Mouse (Mus musculus) CH12.LX (cell line): ENCODE data around the gene Vasp. TPM values are rescaled to one million over a fixed set of nuclear protein-coding genes. Genes with fewer than 3 reads are reported as not detected.
A peak's percentile ranks its signal among the peaks of the same experiment; 100 is the strongest.

ENCODE experiments used
- DNase-seq: peaks from one replicate; pipeline ENCODE4 v3.0.0-alpha.2; 2013; ENCODE audit errors: extremely low read depth
- H3K27ac ChIP-seq: 2 replicates; pipeline ENCODE4 v1.5.1; 2012; ENCODE audit warnings: low read depth, mild to moderate bottlenecking, control low read depth, moderate library complexity; ENCODE audit not compliant: insufficient read depth
- H3K27me3 ChIP-seq: replicated peaks from 2 replicates; pipeline ENCODE3; 2012; ENCODE audit warnings: inconsistent platforms
- H3K36me3 ChIP-seq, 2 experiments: replicated peaks in 1 of 2; 2 replicates each; pipeline versions ENCODE3 to v1.6.1; 2012; ENCODE audit warnings: inconsistent platforms in 1 of 2, low read length in 1 of 2, mild to moderate bottlenecking in 1 of 2, mixed read lengths in 1 of 2, moderate library complexity in 1 of 2; ENCODE audit not compliant: control insufficient read depth in 1 of 2, insufficient read depth in 1 of 2
- H3K4me1 ChIP-seq, 2 experiments: 2 replicates each; pipeline ENCODE4 v1.6.1; 2012; ENCODE audit warnings: inconsistent platforms in 1 of 2, moderate library complexity in 1 of 2; ENCODE audit not compliant: insufficient read depth in 2 of 2, control insufficient read depth in 1 of 2
- H3K4me2 ChIP-seq: 2 replicates; pipeline ENCODE4 v1.6.1; 2012; ENCODE audit warnings: low read depth, mild to moderate bottlenecking, control low read depth; ENCODE audit not compliant: poor library complexity, insufficient read depth, severe bottlenecking
- H3K4me3 ChIP-seq, 3 experiments: fragments of 150-350 bp in 1 of 3; sonication (generic) in 1 of 3; replicated peaks in 1 of 3; 2 replicates each; pipeline versions ENCODE3 to v1.5.1; 2011 to 2012; ENCODE audit warnings: low read depth in 2 of 3, low read length in 2 of 3, mild to moderate bottlenecking in 2 of 3, moderate library complexity in 2 of 3, control low read depth in 1 of 3, improper control_type of control experiment in 1 of 3, inconsistent platforms in 1 of 3, mixed read lengths in 1 of 3; ENCODE audit not compliant: poor library complexity in 1 of 3
- H3K79me2 ChIP-seq: replicated peaks from 2 replicates; pipeline ENCODE4 v1.6.1; 2012; ENCODE audit warnings: mild to moderate bottlenecking, moderate library complexity; ENCODE audit not compliant: control insufficient read depth, poor library complexity, insufficient read depth, severe bottlenecking; ENCODE audit errors: extremely low read depth
- H3K9ac ChIP-seq: 2 replicates; pipeline ENCODE4 v1.6.1; 2012; ENCODE audit warnings: low read depth, mild to moderate bottlenecking, control low read depth, moderate library complexity; ENCODE audit not compliant: insufficient read depth
- H3K9me3 ChIP-seq: replicated peaks from 2 replicates; pipeline ENCODE3; 2012; ENCODE audit warnings: low read length, inconsistent platforms, mixed read lengths
- BHLHE40 ChIP-seq: IDR thresholded peaks from 2 replicates; pipeline ENCODE4 v1.6.1; 2011; ENCODE audit warnings: mild to moderate bottlenecking, low read depth, low read length, improper control_type of control experiment
- CHD1 ChIP-seq: IDR thresholded peaks from 2 replicates; pipeline ENCODE4 v1.6.1; 2012; ENCODE audit warnings: low read depth, low read length, improper control_type of control experiment, inconsistent platforms
- CHD2 ChIP-seq: IDR thresholded peaks from 2 replicates; pipeline ENCODE4 v1.6.1; 2011; ENCODE audit warnings: low read length, improper control_type of control experiment
- CTCF ChIP-seq, 2 experiments: IDR thresholded peaks in 1 of 2; conservative IDR thresholded peaks in 1 of 2; 2 replicates each; pipeline ENCODE4 v1.5.1; 2011 to 2012; ENCODE audit warnings: low read depth in 2 of 2, low read length in 2 of 2, improper control_type of control experiment in 1 of 2, inconsistent platforms in 1 of 2, mild to moderate bottlenecking in 1 of 2, moderate library complexity in 1 of 2
- E2F4 ChIP-seq: IDR thresholded peaks from 2 replicates; pipeline ENCODE4 v1.6.1; 2011; ENCODE audit warnings: low read depth, low read length, improper control_type of control experiment; ENCODE audit not compliant: insufficient replicate concordance
- ELF1 ChIP-seq: IDR thresholded peaks from 2 replicates; pipeline ENCODE4 v1.6.1; 2014; ENCODE audit warnings: low read depth, mild to moderate bottlenecking, inconsistent platforms, low read length, improper control_type of control experiment
- EP300 ChIP-seq: IDR thresholded peaks from 2 replicates; pipeline ENCODE4 v1.6.1; 2011; ENCODE audit warnings: low read length, improper control_type of control experiment
- ETS1 ChIP-seq: conservative IDR thresholded peaks from 2 replicates; pipeline ENCODE4 v1.6.1; 2012; ENCODE audit warnings: low read depth, mild to moderate bottlenecking, inconsistent platforms, low read length, improper control_type of control experiment, moderate library complexity
- GABPA ChIP-seq: IDR thresholded peaks from 2 replicates; pipeline ENCODE4 v1.6.1; 2012; ENCODE audit warnings: low read depth, low read length, improper control_type of control experiment, inconsistent platforms; ENCODE audit not compliant: insufficient replicate concordance
- HCFC1 ChIP-seq: IDR thresholded peaks from 2 replicates; pipeline ENCODE4 v1.6.1; 2012; ENCODE audit warnings: low read depth, mild to moderate bottlenecking, inconsistent platforms, low read length, improper control_type of control experiment
- IRF4 ChIP-seq: IDR thresholded peaks from 2 replicates; pipeline ENCODE4 v1.6.1; 2014; ENCODE audit warnings: low read depth, mild to moderate bottlenecking, inconsistent platforms, low read length, improper control_type of control experiment
- JUN ChIP-seq: IDR thresholded peaks from 2 replicates; pipeline ENCODE4 v1.6.1; 2011; ENCODE audit warnings: low read depth, mild to moderate bottlenecking, low read length, improper control_type of control experiment, moderate library complexity; ENCODE audit not compliant: insufficient read depth
- JUND ChIP-seq: conservative IDR thresholded peaks from 2 replicates; pipeline ENCODE4 v1.6.1; 2011; ENCODE audit warnings: low read depth, low read length, improper control_type of control experiment
- KAT2A ChIP-seq: IDR thresholded peaks from 2 replicates; pipeline ENCODE4 v1.6.1; 2012; ENCODE audit warnings: low read length, improper control_type of control experiment, inconsistent platforms; ENCODE audit not compliant: insufficient replicate concordance
- MAFK ChIP-seq: IDR thresholded peaks from 2 replicates; pipeline ENCODE4 v1.6.1; 2011; ENCODE audit warnings: low read length, improper control_type of control experiment; ENCODE audit not compliant: insufficient replicate concordance
- MAX ChIP-seq: IDR thresholded peaks from 2 replicates; pipeline ENCODE4 v1.6.1; 2011; ENCODE audit warnings: low read length, improper control_type of control experiment
- MAZ ChIP-seq: IDR thresholded peaks from 2 replicates; pipeline ENCODE4 v1.6.1; 2012; ENCODE audit warnings: low read depth, mild to moderate bottlenecking, inconsistent platforms, low read length, improper control_type of control experiment, moderate library complexity
- MEF2A ChIP-seq: IDR thresholded peaks from 2 replicates; pipeline ENCODE4 v1.6.1; 2014; ENCODE audit warnings: low read depth, mild to moderate bottlenecking, inconsistent platforms, low read length, improper control_type of control experiment, borderline replicate concordance
- MXI1 ChIP-seq: IDR thresholded peaks from 2 replicates; pipeline ENCODE4 v1.6.1; 2011; ENCODE audit warnings: mild to moderate bottlenecking, low read depth, low read length, improper control_type of control experiment
- MYC ChIP-seq: IDR thresholded peaks from 2 replicates; pipeline ENCODE4 v1.6.1; 2011; ENCODE audit warnings: low read depth, mild to moderate bottlenecking, improper control_type of control experiment, low read length
- NELFE ChIP-seq: IDR thresholded peaks from 2 replicates; pipeline ENCODE4 v1.6.1; 2011; ENCODE audit warnings: low read depth, low read length, improper control_type of control experiment
- NRF1 ChIP-seq: IDR thresholded peaks from 2 replicates; pipeline ENCODE4 v1.6.1; 2014; ENCODE audit warnings: low read depth, mild to moderate bottlenecking, inconsistent platforms, low read length, improper control_type of control experiment, moderate library complexity
- PAX5 ChIP-seq: IDR thresholded peaks from 2 replicates; pipeline ENCODE4 v1.6.1; 2012; ENCODE audit warnings: low read length, inconsistent platforms, mixed read lengths
- POLR2A ChIP-seq: IDR thresholded peaks from 2 replicates; pipeline ENCODE4 v1.6.1; 2011; ENCODE audit warnings: low read depth, mild to moderate bottlenecking, improper control_type of control experiment, low read length
- POLR2AphosphoS2 ChIP-seq: IDR thresholded peaks from 2 replicates; pipeline ENCODE4 v1.6.1; 2011; ENCODE audit warnings: low read depth, low read length, improper control_type of control experiment
- RAD21 ChIP-seq: IDR thresholded peaks from 2 replicates; pipeline ENCODE4 v1.6.1; 2011; ENCODE audit warnings: low read depth, mild to moderate bottlenecking, low read length, improper control_type of control experiment, moderate library complexity
- RCOR1 ChIP-seq: conservative IDR thresholded peaks from 2 replicates; pipeline ENCODE4 v1.6.1; 2012; ENCODE audit warnings: low read depth, mild to moderate bottlenecking, inconsistent platforms, low read length, improper control_type of control experiment
- SIN3A ChIP-seq: IDR thresholded peaks from 2 replicates; pipeline ENCODE4 v1.6.1; 2012; ENCODE audit warnings: low read length, improper control_type of control experiment, inconsistent platforms
- SMC3 ChIP-seq: IDR thresholded peaks from 2 replicates; pipeline ENCODE4 v1.6.1; 2011; ENCODE audit warnings: low read depth, low read length, improper control_type of control experiment
- TBP ChIP-seq: conservative IDR thresholded peaks from 2 replicates; pipeline ENCODE4 v1.6.1; 2011; ENCODE audit warnings: low read depth, low read length, improper control_type of control experiment
- TCF12 ChIP-seq: IDR thresholded peaks from 2 replicates; pipeline ENCODE4 v1.6.1; 2014; ENCODE audit warnings: low read depth, mild to moderate bottlenecking, inconsistent platforms, low read length, improper control_type of control experiment
- UBTF ChIP-seq: IDR thresholded peaks from 2 replicates; pipeline ENCODE4 v1.6.1; 2012; ENCODE audit warnings: low read depth, mild to moderate bottlenecking, inconsistent platforms, low read length, improper control_type of control experiment, moderate library complexity
- USF1 ChIP-seq: IDR thresholded peaks from 2 replicates; pipeline ENCODE4 v1.6.1; 2014; ENCODE audit warnings: low read depth, mild to moderate bottlenecking, inconsistent platforms, low read length, improper control_type of control experiment
- USF2 ChIP-seq: conservative IDR thresholded peaks from 2 replicates; pipeline ENCODE4 v1.6.1; 2011; ENCODE audit warnings: low read depth, low read length, improper control_type of control experiment
- ZC3H11A ChIP-seq: IDR thresholded peaks from 2 replicates; pipeline ENCODE4 v1.6.1; 2012; ENCODE audit warnings: low read depth, mild to moderate bottlenecking, inconsistent platforms, low read length, improper control_type of control experiment
- ZKSCAN1 ChIP-seq: IDR thresholded peaks from 2 replicates; pipeline ENCODE4 v1.6.1; 2012; ENCODE audit warnings: low read depth, inconsistent platforms, low read length, improper control_type of control experiment, borderline replicate concordance
- ZMIZ1 ChIP-seq: IDR thresholded peaks from 2 replicates; pipeline ENCODE4 v1.6.1; 2012; ENCODE audit warnings: low read depth, mild to moderate bottlenecking, inconsistent platforms, low read length, improper control_type of control experiment
- ZNF384 ChIP-seq: IDR thresholded peaks from 2 replicates; pipeline ENCODE4 v1.6.1; 2012; ENCODE audit warnings: low read depth, low read length, improper control_type of control experiment, inconsistent platforms
- dilution Hi-C: fragments of 300-500 bp; cut with MboI; formaldehyde crosslinking; loops from 2 replicates; pipeline ENCODE4 v1.14.3; 2020; ENCODE audit warnings: low sequenced_read_pairs; ENCODE audit not compliant: extremely low pct_unique_long_range_greater_than_20kb, extremely low pct_ligation_motif_present
- in situ Hi-C: fragments of 300-500 bp; cut with MboI; formaldehyde crosslinking; loops from 3 replicates; pipeline ENCODE4 v1.14.3; 2019; ENCODE audit warnings: low sequenced_read_pairs, low pct_ligation_motif_present, low pct_unique_long_range_greater_than_20kb, mixed read lengths
- polyA plus RNA-seq: library from polyadenylated mRNA; unstranded; fragments of >175 nt; gene quantifications from 2 replicates; pipeline ENCODE4 v1.2.1, GENCODE M21; 2012; ENCODE audit warnings: low read depth; ENCODE audit not compliant: insufficient read length
- total RNA-seq, 2 experiments: library from RNA; depleted of rRNA; stranded (reverse); fragments of 300-350 nt in 1 of 2; fragments of >200 nt in 1 of 2; gene quantifications; 2 replicates each; pipeline ENCODE4 v1.2.3; 2012 to 2014

Vasp gene
- total and polyA plus RNA-seq, 3 experiments: 114 to 191 (median 125) TPM

- DNase-seq: peak; percentile 75
- Histone ChIP-seq H3K9me3 (no peaks in the 10 kb centered on the region), H3K9ac (peak overlapping the region; percentile 91), H3K4me1 (peaks cover 27 to 40% of the 10 kb centered on the region in 2 experiments), H3K4me3 (peak overlapping the region; percentile 18 to 94 (median 22)), H3K27me3 (no peaks in the 10 kb centered on the region), H3K79me2 (peaks cover 65% of the 10 kb centered on the region), H3K27ac (peak overlapping the region; percentile 94), H3K36me3 (peaks cover 41 to 46% of the 10 kb centered on the region in 2 experiments), H3K4me2 (peak overlapping the region; percentile 59)
- in situ Hi-C loops (no loop called here), dilution Hi-C loops (no loop called here)
- TF ChIP-seq MAFK (no peak), USF1 (no peak), EP300 (peak; percentile 26; the same call in 1 of the 2 replicates), ZNF384 (no peak), UBTF (no peak), MEF2A (no peak), POLR2A (peak; percentile 43; the same call in 1 of the 2 replicates), MAX (peak; percentile 74; the same call in 1 of the 2 replicates), ETS1 (peak; percentile 89), SIN3A (peak; percentile 81), IRF4 (peak; percentile 78; the same call in 1 of the 2 replicates), JUN (no peak), NRF1 (0 out of 2 replicates have a peak, but pooled peaks have one; percentile 14), HCFC1 (no peak), MAZ (0 out of 2 replicates have a peak, but pooled peaks have one; percentile 49), CHD2 (no peak), JUND (no peak), ZKSCAN1 (no peak), CTCF (conservative IDR thresholded peaks at IDR 0.05 in 1 of 2, IDR thresholded peaks at IDR 0.05 in 1 of 2; ENCODE audit: low read depth in 2 of 2, low read length in 2 of 2) (no peak), RCOR1 (no peak), ZMIZ1 (no peak), KAT2A (no peak), E2F4 (no peak), PAX5 (no peak), USF2 (no peak), MYC (no peak), MXI1 (no peak), POLR2AphosphoS2 (no peak; the same call in 1 of the 2 replicates), ZC3H11A (no peak), ELF1 (peak; percentile 50), TCF12 (peak; percentile 69), BHLHE40 (peak; percentile 95), TBP (0 out of 2 replicates have a peak, but pooled peaks have one; percentile 41), CHD1 (no peak), NELFE (0 out of 2 replicates have a peak, but pooled peaks have one; percentile 41), GABPA (no peak), SMC3 (no peak), RAD21 (no peak)
Measured at GRCm38 (mm10) chr7:19267051-19267450, 4.6 kb downstream of the Vasp start.
